Mouse (Mus musculus) myocyte (in vitro differentiated cells): ENCODE measurements around the gene AY074887.
"Not testable (repeated sequence)": the region's sequence is repeated elsewhere in the genome, so short reads cannot be mapped to it uniquely, and the experiment has no call there.

Experiments
- MAX ChIP-seq: IDR thresholded peaks from one replicate; pipeline ENCODE4 v1.6.1; 2011; ENCODE audit warnings: low read depth, mild to moderate bottlenecking, control low read depth
- MYOG ChIP-seq, 3 experiments: IDR thresholded peaks; one replicate each; pipeline ENCODE4 v1.6.1; 2011; ENCODE audit warnings: control low read depth in 2 of 3, low read depth in 2 of 3, mild to moderate bottlenecking in 2 of 3; ENCODE audit not compliant: insufficient read length in 2 of 3, control insufficient read depth in 1 of 3, insufficient read depth in 1 of 3
- POLR2A ChIP-seq: IDR thresholded peaks from one replicate; pipeline ENCODE4 v1.6.1; 2011; ENCODE audit warnings: low read depth, mild to moderate bottlenecking, control low read depth, moderate library complexity; ENCODE audit not compliant: insufficient read length
- POLR2AphosphoS2 ChIP-seq: IDR thresholded peaks from one replicate; pipeline ENCODE4 v1.6.1; 2011; ENCODE audit warnings: low read depth, control low read depth; ENCODE audit not compliant: insufficient read length
- SRF ChIP-seq: IDR thresholded peaks from one replicate; pipeline ENCODE4 v1.6.1; 2011; ENCODE audit warnings: low read depth; ENCODE audit not compliant: control insufficient read depth, insufficient read length
- TCF12 ChIP-seq: IDR thresholded peaks from one replicate; pipeline ENCODE4 v1.6.1; 2011; ENCODE audit warnings: mild to moderate bottlenecking, control low read depth; ENCODE audit not compliant: poor library complexity, insufficient read depth, severe bottlenecking
- USF1 ChIP-seq: IDR thresholded peaks from one replicate; pipeline ENCODE4 v1.6.1; 2011; ENCODE audit warnings: low read depth, mild to moderate bottlenecking, control low read depth, moderate library complexity

DNA sequence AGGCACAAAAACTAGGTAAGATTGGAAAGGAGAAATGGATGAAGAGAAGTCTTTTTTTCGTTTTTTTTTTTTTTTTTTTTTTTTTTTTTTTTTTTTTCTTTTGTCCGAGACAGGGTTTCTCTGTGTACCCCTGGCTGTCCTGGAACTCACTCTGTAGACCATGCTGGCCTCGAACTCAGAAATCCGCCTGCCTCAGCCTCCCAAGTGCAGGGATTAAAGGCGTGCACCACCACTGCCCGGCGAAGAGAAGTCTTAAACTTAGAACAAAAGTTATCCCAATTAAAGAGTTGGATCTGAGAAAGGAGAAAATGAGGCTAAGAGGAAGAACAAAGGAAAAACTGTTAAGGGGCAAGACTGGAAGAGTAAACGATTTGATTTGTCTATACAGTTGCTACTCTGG, 636 bp downstream of the AY074887 start:
- not testable (repeated sequence) for TF ChIP-seq POLR2A; USF1; MAX; MYOG (IDR thresholded peaks at IDR 0.05; ENCODE audit: control insufficient read depth in 1 of 3, insufficient read depth in 1 of 3, insufficient read length in 2 of 3, low read depth in 2 of 3); SRF; POLR2AphosphoS2; TCF12
